Mouse (Mus musculus): ENCODE measurements around the gene Ccdc86.

Gene Ccdc86

GRCm38 (mm10) chr19:10952021-10952939 lies 3.2 kb upstream of the Ccdc86 start:
- DNase-seq (ENCODE audit: low read depth, low spot score) = peak; percentile 85

- DNase-seq (ENCODE audit: low read depth, low spot score) = no peak
These were observed 492 bp upstream of the Ccdc86 start for GRCm38 (mm10) chr19:10949558-10949957.

- DNase-seq (ENCODE audit: low read depth, low spot score) = no peak
These were observed 650 bp downstream of the Ccdc86 start for GRCm38 (mm10) chr19:10948416-10948815.

- DNase-seq (ENCODE audit: low read depth, low spot score) = no peak
These were observed 1.8 kb downstream of the Ccdc86 start for GRCm38 (mm10) chr19:10947219-10947618.

- DNase-seq (ENCODE audit: low read depth, low spot score) = no peak
These were observed 2.6 kb downstream of the Ccdc86 start for GRCm38 (mm10) chr19:10946506-10946905.

- no peak for DNase-seq (ENCODE audit: low read depth, low spot score)
These were observed 5.1 kb downstream of the Ccdc86 start for GRCm38 (mm10) chr19:10943955-10944354.

GRCm38 (mm10) chr19:10940801-10941457 lies 8.1 kb downstream of the Ccdc86 start:
- no peak for DNase-seq (ENCODE audit: low read depth, low spot score)

- no peak for DNase-seq (ENCODE audit: low read depth, low spot score)
These were observed 8.8 kb downstream of the Ccdc86 start for GRCm38 (mm10) chr19:10940097-10940800.

- DNase-seq (ENCODE audit: low read depth, low spot score) = no peak
These were observed 10.3 kb downstream of the Ccdc86 start for GRCm38 (mm10) chr19:10938771-10939170.

- no peak for DNase-seq (ENCODE audit: low read depth, low spot score)
These were observed 11.9 kb downstream of the Ccdc86 start, which contains the start of gene Ptgdr2 for GRCm38 (mm10) chr19:10937110-10937563. TSS of gene Ptgdr2 (plus strand) at chr19:10937160.

GRCm38 (mm10) chr19:10936077-10936476 lies 13.0 kb downstream of the Ccdc86 start:
- no peak for DNase-seq (ENCODE audit: low read depth, low spot score)

GRCm38 (mm10) chr19:10935029-10935428 lies 14.0 kb downstream of the Ccdc86 start:
- DNase-seq (ENCODE audit: low read depth, low spot score) = no peak

- no peak for DNase-seq (ENCODE audit: low read depth, low spot score)
These were observed 18.4 kb downstream of the Ccdc86 start for GRCm38 (mm10) chr19:10930641-10931040.

- no peak for DNase-seq (ENCODE audit: low read depth, low spot score)
These were observed 22.4 kb downstream of the Ccdc86 start for GRCm38 (mm10) chr19:10926666-10927065.

GRCm38 (mm10) chr19:10926123-10926621 lies 22.9 kb downstream of the Ccdc86 start:
- no peak for DNase-seq (ENCODE audit: low read depth, low spot score)

GRCm38 (mm10) chr19:10924220-10924619 lies 24.8 kb downstream of the Ccdc86 start:
- peak; percentile 71 for DNase-seq (ENCODE audit: low read depth, low spot score)

- peak; percentile 52 for DNase-seq (ENCODE audit: low read depth, low spot score)
These were observed 28.0 kb downstream of the Ccdc86 start for GRCm38 (mm10) chr19:10921058-10921457.

- DNase-seq (ENCODE audit: low read depth, low spot score) = no peak
These were observed 28.5 kb downstream of the Ccdc86 start, which contains the start of gene Zp1 for GRCm38 (mm10) chr19:10920532-10920931. TSS of gene Zp1 (minus strand) at chr19:10920632.

- no peak for DNase-seq (ENCODE audit: low read depth, low spot score)
These were observed 30.6 kb downstream of the Ccdc86 start for GRCm38 (mm10) chr19:10918321-10918991.

- DNase-seq (ENCODE audit: low read depth, low spot score) = no peak
These were observed 32.6 kb downstream of the Ccdc86 start for GRCm38 (mm10) chr19:10916506-10916905.

GRCm38 (mm10) chr19:10914870-10915269 lies 34.2 kb downstream of the Ccdc86 start:
- DNase-seq (ENCODE audit: low read depth, low spot score) = no peak
